Mouse (Mus musculus) gastrocnemius, adult 8-10 months (tissue): ENCODE data around the gene Erg. TPM values are rescaled to one million over a fixed set of nuclear protein-coding genes. Genes with fewer than 3 reads are reported as not detected.

Experiments used
- DNase-seq, 2 experiments: peaks; one replicate each; pipeline ENCODE4 v3.0.0; 2022; ENCODE audit warnings: low spot score in 2 of 2
- total RNA-seq, 4 experiments: library from RNA; stranded (reverse); gene quantifications; 2 replicates each; pipeline ENCODE4 v1.2.4; 2022

Erg gene
- total RNA-seq, 4 experiments from 2014 or later = 5.7 to 9.8 (median 8.2) TPM

- no peak for DNase-seq
Observed at GRCm38 (mm10) chr16:95585541-95586310, 667 bp downstream of the Erg start.

DNA sequence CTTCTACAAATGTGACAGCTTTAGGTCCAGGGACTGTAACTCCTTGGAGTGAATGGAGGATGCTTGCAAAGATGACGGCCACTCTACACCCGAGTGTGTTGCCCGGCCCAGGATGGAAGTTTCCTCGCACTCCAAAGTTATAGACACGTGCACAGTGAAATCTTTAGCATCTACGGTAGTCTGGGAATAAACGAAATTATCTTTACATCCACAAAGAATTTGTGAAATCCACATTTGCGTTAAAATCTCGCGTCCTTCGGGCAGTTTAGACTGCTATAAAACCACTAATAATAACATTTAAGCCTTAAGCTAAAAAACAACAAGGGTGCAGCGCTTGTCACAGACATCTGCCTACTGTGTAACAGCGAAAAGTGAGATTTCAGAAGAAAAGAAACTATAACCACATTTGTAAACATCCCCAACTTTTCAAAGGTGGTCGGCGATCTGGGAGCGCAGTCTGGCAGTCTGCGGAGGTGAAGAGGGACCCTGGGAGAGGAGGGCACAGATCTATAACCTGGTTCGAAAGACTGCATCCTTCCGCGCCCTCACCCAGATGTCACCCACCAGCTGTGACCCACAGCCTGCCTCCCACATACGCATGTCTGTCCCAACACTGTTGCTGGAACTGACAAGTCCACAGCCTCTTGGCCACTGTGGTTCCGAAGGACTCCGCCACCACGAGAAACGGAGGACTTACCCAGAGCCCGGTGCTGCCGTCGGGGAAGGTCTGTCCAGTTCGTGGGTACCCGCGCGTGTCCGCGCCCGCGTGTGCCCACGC is 1.5 kb downstream of the Erg start:
- no peak for DNase-seq

DNA sequence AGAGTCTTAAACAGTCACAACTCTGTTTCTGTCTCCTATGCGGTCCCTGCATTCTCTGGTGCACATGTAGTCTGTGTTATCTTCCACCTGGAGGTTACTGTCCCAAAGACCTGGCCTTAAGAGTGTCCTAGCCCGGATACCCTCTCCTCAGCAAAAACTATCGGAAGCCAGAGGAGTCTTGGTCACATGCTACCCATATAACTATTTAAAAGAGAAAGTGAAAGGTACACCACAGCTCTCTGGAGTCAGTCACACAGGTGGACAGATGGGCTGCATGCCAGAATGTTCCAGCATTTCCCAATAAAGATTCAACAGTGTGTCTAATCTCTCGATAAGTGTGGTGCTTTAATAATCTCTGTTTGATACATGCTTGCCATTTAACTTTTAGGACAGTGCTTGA is 7.1 kb downstream of the Erg start:
- DNase-seq = no peak

GRCm38 (mm10) chr16:95573163-95573562 is 13.2 kb downstream of the Erg start:
- no peak for DNase-seq

DNA sequence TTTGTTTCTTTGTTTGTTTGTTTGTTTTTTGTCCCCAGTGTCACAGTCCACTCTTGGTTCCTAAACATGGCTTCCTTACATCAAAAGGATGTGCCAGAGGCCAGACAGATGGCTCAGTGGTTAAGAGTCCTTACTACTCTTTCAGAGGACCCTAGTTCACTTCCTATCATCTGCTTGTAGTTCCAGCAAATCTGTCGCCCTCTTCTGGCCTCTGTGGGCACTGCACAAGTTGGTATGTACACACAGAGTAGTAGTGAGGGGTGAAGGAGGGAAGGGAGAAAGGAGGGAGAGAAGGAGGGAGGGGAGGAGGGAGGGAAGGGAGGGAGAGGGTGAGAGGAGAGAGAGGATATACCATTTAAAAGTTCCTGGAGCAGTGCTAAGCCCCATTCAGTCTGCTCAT is 15.8 kb downstream of the Erg start:
- no peak for DNase-seq

DNA sequence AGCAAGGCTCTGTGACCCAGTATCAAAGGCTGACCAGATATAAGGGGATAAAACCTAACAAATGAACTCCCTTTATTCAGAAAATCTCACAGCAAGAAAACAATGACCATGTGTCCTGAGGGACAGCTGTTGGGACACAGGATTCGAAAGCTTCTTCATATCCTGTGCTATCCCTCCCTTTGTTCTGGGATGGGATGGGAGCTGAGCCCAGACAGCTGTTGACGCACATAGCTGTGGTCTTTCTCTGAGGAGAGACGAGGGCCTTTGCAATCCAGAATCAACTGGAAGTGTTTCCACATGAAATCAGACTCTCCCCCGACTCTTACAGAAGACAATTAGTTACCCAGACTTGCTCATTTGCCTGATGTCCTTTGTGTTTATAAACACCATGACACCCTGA is 29.6 kb downstream of the Erg start:
- no peak for DNase-seq

DNA sequence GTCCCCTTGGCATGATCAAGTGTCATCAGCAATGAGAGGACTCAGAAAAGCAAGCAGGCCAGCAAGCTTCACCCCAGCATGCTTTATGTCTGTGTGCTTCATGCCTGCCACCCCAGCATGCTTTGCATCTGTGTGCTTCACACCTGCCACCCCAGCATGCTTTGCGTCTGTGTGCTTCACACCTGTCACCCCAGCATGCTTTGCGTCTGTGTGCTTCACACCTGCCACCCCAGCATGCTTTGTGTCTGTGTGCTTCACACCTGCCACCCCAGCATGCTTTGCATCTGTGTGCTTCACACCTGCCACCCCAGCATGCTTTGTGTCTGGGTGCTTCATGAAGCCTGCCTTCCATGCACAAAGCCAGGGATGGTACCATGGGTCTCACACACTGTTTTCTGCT is 33.3 kb downstream of the Erg start:
- no peak for DNase-seq

DNA sequence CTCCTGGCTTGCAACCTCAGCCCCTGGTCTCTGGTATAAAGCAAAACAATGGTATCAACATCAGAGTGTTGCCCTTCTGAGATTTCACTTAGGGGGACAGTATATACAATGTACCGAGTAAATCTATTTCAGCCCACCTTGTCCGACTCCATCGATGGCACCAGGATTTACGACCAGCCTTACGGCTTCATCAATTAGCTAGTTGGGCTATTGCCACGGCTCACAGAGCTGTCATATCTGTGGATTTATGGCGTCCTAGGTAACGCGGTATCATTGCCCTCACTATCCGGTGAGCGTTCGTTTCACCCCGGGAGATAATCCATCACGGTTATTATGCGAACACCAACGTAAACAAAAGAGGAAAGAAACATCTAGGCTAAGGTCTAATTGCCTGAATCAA is 33.9 kb downstream of the Erg start:
- DNase-seq = no peak

GRCm38 (mm10) chr16:95550496-95550895 is 35.9 kb downstream of the Erg start:
- no peak for DNase-seq

DNA sequence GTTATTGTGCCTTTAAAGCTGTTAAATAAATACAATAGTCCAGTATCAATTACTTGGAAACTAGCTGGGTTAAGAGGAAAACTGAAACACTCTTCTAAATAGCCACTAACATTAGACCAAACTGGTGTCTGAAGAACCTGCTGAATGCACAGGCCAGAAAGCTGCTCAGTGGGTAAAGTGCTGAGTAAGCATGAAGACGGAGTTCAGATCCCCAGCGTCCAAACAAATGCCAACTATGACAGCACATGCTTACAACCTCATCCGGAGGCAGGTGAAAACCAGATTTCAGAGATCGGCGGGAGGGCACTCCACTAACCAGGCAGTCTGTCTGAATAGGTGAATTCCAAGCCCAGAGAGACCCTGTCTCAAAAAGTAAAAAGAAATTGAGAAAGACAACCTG is 41.6 kb downstream of the Erg start:
- DNase-seq = no peak

DNA sequence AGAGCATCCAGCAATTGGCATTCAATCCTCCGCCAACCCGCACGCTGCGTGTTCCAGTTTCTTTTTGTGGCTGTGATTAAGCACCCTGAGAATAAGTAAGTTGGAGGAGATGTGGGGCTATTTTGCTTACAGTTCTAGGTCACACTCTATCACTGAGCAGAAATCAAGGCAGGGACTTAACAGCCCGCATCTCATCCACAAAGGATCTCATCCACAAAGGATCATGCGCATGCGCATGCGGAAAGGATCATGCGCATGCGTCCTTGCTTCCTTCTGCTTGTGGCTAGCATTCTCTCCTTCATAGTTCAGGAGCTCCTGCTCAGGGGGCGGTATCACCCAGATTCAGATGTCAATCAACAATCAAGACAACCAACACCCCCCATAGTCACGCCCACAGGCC is 42.9 kb downstream of the Erg start:
- no peak for DNase-seq

GRCm38 (mm10) chr16:95535151-95535550 is 51.2 kb downstream of the Erg start:
- DNase-seq = no peak

DNA sequence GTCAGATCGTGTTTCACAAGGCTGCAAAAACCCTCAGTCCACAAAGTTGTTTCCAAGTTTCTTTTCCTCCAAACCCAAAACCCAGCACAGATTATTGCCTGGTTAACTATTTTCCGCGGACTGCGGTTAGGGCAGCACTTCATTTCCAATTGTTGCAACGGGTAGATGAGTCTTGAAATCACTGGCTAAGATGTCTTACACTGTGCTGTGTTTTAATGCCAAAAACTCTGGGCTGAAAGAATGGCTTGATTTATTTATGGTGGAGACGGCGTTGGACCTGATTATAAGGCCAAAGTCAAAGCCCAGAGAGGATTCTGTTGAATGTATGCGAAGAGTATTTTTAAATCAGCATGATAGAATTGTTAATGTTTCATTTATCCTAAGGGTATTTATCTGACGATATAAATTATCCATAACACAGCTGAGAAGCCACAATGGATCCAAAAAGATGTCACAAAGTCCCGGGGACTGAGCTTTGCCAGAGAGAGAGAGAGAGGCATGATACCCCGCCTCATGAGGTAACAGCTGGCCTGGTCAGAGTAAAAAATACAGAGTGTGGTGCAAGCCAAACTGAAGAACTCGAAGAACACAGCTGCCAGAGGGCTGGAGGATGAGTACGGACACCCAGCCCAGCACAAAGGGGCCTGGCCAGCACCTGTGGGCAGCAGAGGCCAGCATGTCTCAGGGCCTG is 53.9 kb downstream of the Erg start:
- DNase-seq = no peak

DNA sequence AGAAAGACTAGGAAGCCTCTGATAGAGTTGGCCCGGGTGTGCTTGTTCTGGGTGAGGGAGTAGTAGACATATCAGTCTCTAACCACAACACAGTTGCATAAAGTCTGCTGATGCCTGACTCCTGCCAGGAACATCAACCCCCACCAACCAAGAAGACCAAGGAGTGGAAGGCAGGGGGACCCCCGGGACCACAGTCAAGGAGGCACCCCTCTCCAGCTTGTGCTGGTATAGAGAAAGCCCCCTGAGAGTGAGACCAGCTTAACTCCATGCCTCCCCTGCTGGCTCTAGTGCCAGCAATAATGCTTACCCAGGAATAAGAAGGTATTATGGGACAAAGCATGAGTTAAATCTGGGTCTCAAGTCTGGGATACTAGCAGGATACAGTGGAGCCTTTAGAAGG is 58.8 kb downstream of the Erg start:
- no peak for DNase-seq

DNA sequence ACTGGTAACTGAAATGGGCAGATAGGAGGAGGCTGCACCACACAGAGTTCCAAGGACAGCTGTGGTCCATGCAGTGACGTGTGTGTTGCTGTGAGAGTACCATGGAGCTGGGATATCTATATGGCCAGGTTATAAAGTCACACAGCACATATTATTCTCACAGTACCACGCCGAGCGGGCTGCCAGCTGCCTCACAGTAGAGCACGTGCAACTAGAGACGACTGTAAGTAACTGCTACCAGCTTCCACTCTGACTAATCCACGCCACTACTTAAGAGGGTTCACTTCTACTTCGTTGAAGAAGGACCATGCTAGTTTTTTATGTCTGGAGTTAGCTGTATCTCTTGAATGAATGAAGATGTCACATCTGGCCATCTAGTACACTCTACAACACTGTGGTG is 66.9 kb downstream of the Erg start:
- no peak for DNase-seq

- DNase-seq = no peak
Observed at GRCm38 (mm10) chr16:95506051-95506450, 80.3 kb downstream of the Erg start.

DNA sequence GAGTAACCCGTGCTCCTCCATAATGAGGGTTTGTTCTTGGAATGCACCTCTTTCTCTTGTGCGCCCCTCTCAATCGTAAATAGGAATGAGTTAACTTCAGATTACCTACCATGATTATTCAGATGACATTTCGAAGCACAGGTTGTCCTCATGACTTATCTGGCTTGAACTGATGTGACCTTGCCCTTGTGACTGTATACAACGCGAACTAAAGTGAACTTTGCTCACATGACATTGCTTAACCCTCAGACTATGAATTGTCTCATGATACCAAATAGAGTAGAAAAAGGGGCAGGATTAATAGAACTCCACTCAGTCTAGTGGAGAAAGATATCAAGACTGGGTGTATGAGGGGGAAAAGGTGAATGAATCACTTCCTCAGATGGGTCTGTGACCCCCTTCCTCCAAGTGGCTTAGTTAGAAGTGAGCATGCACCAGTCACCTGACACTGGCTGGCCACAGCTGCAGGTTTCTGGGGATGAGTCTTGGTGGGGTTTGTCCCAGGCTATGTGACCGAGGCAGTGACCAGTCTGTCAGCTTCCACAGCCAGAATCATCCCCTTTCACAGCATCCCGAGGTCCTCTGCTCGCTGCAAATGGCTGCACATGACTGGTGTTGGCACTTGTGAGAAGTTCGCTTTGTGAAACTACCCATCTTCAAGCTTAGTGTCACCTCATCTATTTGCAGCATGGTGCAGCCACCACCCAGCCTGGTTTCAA is 89.7 kb downstream of the Erg start:
- no peak for DNase-seq

- DNase-seq = no peak
Observed at GRCm38 (mm10) chr16:95494108-95494507, 92.3 kb downstream of the Erg start.

DNA sequence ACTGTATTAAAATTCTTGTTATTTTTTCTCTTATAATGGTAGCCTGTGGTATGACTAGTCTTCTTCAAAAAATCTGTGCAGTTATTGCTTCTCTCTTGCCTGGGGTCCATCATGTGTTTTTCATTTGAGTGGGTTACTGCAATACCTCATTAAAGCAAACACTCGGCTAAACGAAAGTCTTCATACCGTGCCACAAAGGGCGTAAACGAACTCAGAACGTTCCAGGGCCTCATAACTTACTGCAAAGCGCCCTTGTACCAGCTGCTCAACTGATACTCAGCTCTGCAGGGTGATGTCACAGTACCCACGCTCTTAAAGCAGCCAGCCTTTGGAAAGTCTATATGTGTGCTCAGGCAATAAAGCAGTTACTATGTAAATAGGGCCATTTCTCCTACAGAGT is 93.1 kb downstream of the Erg start:
- no peak for DNase-seq

DNA sequence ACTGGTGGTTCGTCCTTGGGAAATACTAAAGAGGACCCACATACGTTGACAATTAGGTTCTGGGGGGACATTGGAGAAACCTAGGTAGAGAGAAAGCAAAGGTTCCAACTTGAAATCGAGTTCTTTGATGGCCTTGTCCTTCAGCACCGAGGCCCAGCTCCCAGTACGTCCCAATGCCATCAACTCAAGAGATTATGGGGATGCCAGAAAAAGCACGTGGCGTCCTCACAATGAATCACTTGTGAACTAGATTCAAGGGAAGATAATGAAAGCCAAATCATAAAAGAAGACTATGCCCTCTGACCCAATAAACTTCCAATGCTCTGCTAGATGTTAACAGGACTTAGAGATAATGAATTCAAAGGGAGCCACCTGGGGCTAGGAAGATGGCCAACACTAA is 94.2 kb downstream of the Erg start:
- no peak for DNase-seq

DNA sequence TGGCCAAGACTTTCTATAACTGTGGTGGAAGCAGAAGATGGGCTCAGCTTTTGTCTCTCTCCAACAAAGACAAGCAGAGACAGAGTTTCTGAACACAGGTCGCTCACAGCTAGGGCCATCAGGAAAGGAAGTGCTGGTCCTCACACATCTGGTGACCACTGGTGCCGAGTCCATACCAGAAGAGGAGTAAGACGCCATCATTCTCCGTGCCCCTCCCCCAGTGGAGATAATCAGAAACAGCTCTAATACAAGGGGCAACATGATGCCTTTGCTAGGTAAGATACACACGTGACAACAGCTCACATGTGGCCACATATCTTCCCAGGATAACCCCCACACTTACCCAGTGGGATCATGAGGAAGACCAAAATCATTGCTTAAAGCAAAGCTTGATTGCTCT is 96.0 kb downstream of the Erg start:
- DNase-seq = no peak
